Mouse (Mus musculus) forebrain, postnatal 0 days (tissue): Measurements from ENCODE around the gene Sstr3. TPM values are rescaled to one million over a fixed set of nuclear protein-coding genes. Genes with fewer than 3 reads are reported as not detected.

Experiments used
- ATAC-seq: fragments of 200-750 bp; cut with Nextera tagmentation; 2 replicates; pipeline ENCODE4 v1.8.0; 2017; ENCODE audit warnings: mild to moderate bottlenecking, moderate library complexity
- DNase-seq: peaks from one replicate; pipeline ENCODE4 v3.0.0-alpha.2; 2015
- H3K27ac ChIP-seq: fragments of 300-500 bp; sonication (generic); 2 replicates; pipeline ENCODE4 v1.5.1; 2014; ENCODE audit warnings: low read depth, mild to moderate bottlenecking, antibody characterized with exemption, low read length, moderate library complexity, mixed read lengths
- H3K27me3 ChIP-seq: fragments of 300-500 bp; sonication (generic); 2 replicates; pipeline ENCODE4 v1.6.1; 2014; ENCODE audit warnings: mild to moderate bottlenecking, low read length, mixed read lengths; ENCODE audit not compliant: insufficient read depth
- H3K36me3 ChIP-seq: fragments of 300-500 bp; sonication (generic); 2 replicates; pipeline ENCODE4 v1.6.1; 2014; ENCODE audit warnings: mild to moderate bottlenecking, moderate library complexity; ENCODE audit not compliant: insufficient read depth
- H3K4me1 ChIP-seq: fragments of 300-500 bp; sonication (generic); 2 replicates; pipeline ENCODE4 v1.6.1; 2014; ENCODE audit warnings: antibody characterized with exemption; ENCODE audit not compliant: insufficient read depth
- H3K4me2 ChIP-seq: fragments of 300-500 bp; sonication (generic); 2 replicates; pipeline ENCODE4 v1.6.1; 2014; ENCODE audit warnings: low read depth, mild to moderate bottlenecking, moderate library complexity
- H3K4me3 ChIP-seq: fragments of 300-500 bp; sonication (generic); 2 replicates; pipeline ENCODE4 v1.5.1; 2014; ENCODE audit warnings: low read depth, low read length, mixed read lengths
- H3K9ac ChIP-seq: fragments of 300-500 bp; sonication (generic); 2 replicates; pipeline ENCODE4 v1.6.1; 2014; ENCODE audit warnings: mild to moderate bottlenecking
- H3K9me3 ChIP-seq: fragments of 300-500 bp; sonication (generic); 2 replicates; pipeline ENCODE4 v1.6.1; 2016; ENCODE audit warnings: low read length
- CTCF ChIP-seq: sonication (generic); IDR thresholded peaks from 2 replicates; pipeline ENCODE4 v1.5.1; 2016; ENCODE audit warnings: antibody characterized with exemption, control low read depth, low read depth
- WGBS: fragments of 180-500 bp; shearing (Covaris S2); extraction: QIAGEN DNeasy Blood & Tissue Kit; methylation state at CpG from one replicate; pipeline ENCODE4 v1.1.7; 2014; 5-methylcytosine and 5-hydroxymethylcytosine counted together
- polyA plus RNA-seq: library from polyadenylated mRNA; unstranded; fragments of >200 nt; fragmentation: Nextera tagmentation; extraction: Ambion mirVana; gene quantifications from 2 replicates; pipeline ENCODE4 v1.2.1, GENCODE M21; 2015
- total RNA-seq: library from RNA; depleted of rRNA; stranded (reverse); fragments of >200 nt; gene quantifications from 2 replicates; pipeline ENCODE4 v1.2.3, GENCODE M21; 2014

The Sstr3 gene
- total and polyA plus RNA-seq, 2 experiments from 2014 or later: 0.71 to 2.8 TPM

DNA sequence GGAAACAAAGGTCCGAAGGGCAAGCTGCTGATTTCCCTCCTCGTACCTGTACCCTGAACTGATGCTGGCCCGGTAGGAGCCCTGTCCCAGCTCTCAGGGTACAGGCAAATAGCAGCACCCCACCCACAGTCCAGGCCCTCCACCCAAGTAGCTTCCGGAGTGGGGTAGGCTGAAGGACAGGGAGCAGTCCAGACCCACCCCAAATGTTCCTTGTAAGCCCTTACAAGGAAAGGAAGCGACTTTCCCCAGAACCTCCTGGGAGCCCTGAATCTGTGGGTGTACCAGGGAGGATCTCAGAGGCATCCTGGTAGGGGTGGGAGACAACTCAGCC is 27.8 kb upstream of the Sstr3 start:
- WGBS: 91% methylated on average over 5 of the region's 5 CpGs
- ATAC-seq: no peak
- Histone ChIP-seq H3K4me2 (no peak overlapping the region), H3K9me3 (no peaks in the 10 kb centered on the region), H3K27me3 (no peaks in the 10 kb centered on the region), H3K4me1 (no peaks in the 10 kb centered on the region), H3K36me3 (no peaks in the 10 kb centered on the region), H3K4me3 (no peak overlapping the region), H3K27ac (no peak overlapping the region), H3K9ac (no peak overlapping the region)
- no peak for TF ChIP-seq CTCF
- DNase-seq: no peak

DNA sequence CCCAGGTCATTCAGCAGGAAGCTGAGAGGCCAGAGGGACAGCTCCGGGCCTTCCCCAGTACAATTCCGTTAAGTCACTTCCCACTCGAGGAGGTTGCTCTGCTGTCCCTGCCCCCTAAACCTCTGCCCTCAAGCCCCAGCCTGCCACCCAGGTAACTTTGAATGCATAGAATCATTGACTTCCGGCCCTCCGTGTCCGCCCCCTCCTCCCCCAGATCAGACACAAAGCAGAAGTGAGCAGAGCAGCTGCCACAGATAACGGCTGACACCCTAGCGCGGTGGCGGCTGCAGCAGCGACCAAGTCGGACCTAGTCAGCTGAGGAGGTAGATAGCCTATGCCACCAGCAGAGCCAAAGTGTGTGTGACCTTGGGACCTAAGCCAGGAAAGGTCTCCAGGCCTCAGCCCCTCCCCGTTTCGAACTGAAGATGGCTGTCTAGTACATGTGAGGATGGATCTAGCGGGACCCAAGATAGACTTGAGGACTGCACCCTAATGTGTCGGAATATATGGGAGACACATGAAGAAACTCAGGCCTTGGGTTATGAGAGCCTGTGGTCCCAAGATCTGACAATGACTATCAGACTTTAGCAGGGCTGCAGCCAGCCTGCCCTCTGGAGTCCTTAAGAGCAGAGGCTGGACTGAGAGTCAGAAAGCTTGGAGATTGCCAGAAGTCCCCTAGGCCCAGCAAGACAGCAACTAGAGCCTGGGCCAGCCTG is 27.2 kb upstream of the Sstr3 start:
- no peaks in the 10 kb centered on the region for H3K9me3 ChIP-seq
- H3K27ac ChIP-seq: no peak overlapping the region
- H3K4me1 ChIP-seq: no peaks in the 10 kb centered on the region
- no peak for DNase-seq
- H3K9ac ChIP-seq: no peak overlapping the region
- H3K4me2 ChIP-seq: no peak overlapping the region
- no peak for ATAC-seq
- no peaks in the 10 kb centered on the region for H3K27me3 ChIP-seq
- TF ChIP-seq CTCF: no peak
- H3K36me3 ChIP-seq: no peaks in the 10 kb centered on the region
- WGBS: 76% methylated on average over 16 of the region's 16 CpGs
- no peak overlapping the region for H3K4me3 ChIP-seq

DNA sequence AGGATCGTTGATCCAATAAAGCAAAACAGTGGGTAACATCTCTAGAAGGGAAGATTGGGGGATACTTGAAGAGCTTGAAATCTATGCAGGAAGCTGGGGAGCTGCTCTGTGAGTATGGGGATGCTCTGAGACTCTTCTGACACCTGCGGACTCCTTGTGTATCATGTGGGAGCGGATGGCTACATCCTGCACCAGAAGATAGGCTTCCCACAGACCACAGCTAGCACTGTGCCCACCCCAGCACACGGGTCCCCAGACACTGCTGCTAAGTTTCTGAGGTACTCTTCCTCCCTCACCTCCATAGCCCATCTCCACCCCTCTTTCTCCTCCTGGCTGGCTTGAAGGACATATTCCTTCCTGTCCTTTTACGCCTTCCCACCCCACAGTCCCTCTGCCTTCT is 25.7 kb upstream of the Sstr3 start:
- no peak overlapping the region for H3K4me2 ChIP-seq
- no peak overlapping the region for H3K4me3 ChIP-seq
- no peaks in the 10 kb centered on the region for H3K9me3 ChIP-seq
- no peaks in the 10 kb centered on the region for H3K27me3 ChIP-seq
- WGBS: 94% methylated on average over 5 of the region's 5 CpGs
- no peak for DNase-seq
- no peak for TF ChIP-seq CTCF
- no peaks in the 10 kb centered on the region for H3K4me1 ChIP-seq
- ATAC-seq: no peak
- H3K27ac ChIP-seq: no peak overlapping the region
- no peak overlapping the region for H3K9ac ChIP-seq
- H3K36me3 ChIP-seq: no peaks in the 10 kb centered on the region

DNA sequence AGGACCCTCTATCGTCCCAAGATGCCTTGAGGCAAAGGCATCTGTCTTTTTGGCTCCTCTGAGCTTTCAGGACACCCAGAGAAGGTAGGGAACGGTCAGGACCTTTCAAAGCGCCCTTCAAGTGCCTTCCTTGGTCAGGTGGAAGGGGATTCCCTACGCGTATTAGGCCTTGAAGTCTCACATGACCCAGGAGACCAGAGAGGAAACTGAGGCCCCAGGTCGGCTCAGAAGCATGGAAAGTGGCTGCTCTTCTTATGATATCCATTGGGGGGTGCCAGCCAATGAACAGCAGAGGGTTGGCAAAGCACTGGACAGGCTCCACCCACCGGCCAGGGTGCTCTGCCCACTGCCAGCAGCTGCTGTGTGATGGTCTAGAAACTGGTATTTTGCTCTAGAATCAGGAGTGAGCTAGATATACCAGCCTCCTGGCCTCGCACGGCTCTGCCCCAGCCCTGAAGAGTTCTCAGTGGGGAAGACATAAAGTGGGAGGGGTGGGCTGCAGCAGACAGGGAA is 23.2 kb upstream of the Sstr3 start:
- no peaks in the 10 kb centered on the region for H3K9me3 ChIP-seq
- H3K27me3 ChIP-seq: no peaks in the 10 kb centered on the region
- ATAC-seq: no peak
- H3K4me2 ChIP-seq: no peak overlapping the region
- no peak for TF ChIP-seq CTCF
- no peak overlapping the region for H3K4me3 ChIP-seq
- WGBS: 77% methylated on average over 9 of the region's 9 CpGs
- no peaks in the 10 kb centered on the region for H3K4me1 ChIP-seq
- no peak overlapping the region for H3K9ac ChIP-seq
- no peak overlapping the region for H3K27ac ChIP-seq
- H3K36me3 ChIP-seq: no peaks in the 10 kb centered on the region
- no peak for DNase-seq

DNA sequence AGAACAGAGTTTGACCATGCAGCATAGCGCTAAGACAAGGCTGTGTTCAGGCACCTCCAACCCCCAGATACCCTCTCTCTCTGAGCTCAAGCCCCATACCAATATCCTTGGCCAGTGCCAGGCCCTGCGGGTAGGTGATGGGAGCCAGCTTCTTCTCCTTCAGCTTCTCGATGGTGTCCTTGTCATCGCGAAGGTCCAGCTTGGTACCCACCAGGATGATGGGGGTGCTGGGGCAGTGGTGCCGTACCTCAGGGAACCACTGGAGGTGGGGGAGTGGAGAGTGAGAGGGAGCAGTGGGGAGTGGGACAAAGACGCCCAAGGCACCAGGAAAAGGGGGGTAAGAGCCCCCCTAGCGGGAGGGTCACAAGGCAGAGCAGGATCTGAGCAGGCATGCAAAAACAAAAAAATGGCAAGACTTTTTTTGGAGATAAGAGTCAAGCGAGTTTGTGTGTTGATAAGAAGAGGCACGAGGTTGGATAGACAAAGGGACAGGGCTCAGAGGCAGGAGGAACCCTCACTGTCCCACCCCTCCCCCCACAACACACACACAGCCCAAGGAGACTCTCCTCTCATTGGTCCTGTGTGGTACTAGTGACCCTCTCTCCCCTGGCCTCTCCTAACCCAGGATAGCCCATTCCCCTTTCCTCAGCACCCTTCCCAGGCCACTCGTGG is 20.4 kb upstream of the Sstr3 start:
- no peaks in the 10 kb centered on the region for H3K36me3 ChIP-seq
- no peak overlapping the region for H3K27ac ChIP-seq
- H3K4me2 ChIP-seq: no peak overlapping the region
- H3K4me1 ChIP-seq: no peaks in the 10 kb centered on the region
- no peak for TF ChIP-seq CTCF
- no peak for DNase-seq
- H3K9ac ChIP-seq: no peak overlapping the region
- ATAC-seq: no peak
- WGBS: 72% methylated on average over 11 of the region's 11 CpGs
- no peaks in the 10 kb centered on the region for H3K27me3 ChIP-seq
- H3K4me3 ChIP-seq: no peak overlapping the region
- H3K9me3 ChIP-seq: no peaks in the 10 kb centered on the region

DNA sequence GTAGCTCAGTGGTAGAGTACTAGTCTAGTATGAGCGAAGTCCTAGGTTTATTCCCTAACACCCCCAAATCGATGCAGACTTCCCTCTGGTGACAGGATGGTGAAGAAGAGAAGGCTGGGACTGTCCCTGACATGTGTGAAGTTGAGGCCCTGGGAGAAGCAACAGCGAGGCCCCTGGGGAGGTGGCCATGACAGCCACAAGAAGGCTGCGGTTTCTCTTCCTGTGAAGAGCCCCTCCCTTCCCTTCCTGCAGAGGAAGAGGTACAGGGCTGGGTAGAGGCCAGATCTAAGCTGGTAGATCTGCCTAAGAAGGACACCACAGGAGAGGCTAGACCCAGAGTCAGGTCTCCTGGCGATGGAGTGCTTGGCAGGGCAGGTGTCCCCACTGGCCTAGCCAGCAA is 19.5 kb upstream of the Sstr3 start:
- Histone ChIP-seq H3K9ac (no peak overlapping the region), H3K27me3 (no peaks in the 10 kb centered on the region), H3K4me2 (no peak overlapping the region), H3K4me3 (no peak overlapping the region), H3K9me3 (no peaks in the 10 kb centered on the region), H3K36me3 (no peaks in the 10 kb centered on the region), H3K27ac (no peak overlapping the region), H3K4me1 (no peaks in the 10 kb centered on the region)
- ATAC-seq: no peak
- no peak for DNase-seq
- 78% methylated on average over 5 of the region's 5 CpGs for WGBS
- TF ChIP-seq CTCF: no peak

DNA sequence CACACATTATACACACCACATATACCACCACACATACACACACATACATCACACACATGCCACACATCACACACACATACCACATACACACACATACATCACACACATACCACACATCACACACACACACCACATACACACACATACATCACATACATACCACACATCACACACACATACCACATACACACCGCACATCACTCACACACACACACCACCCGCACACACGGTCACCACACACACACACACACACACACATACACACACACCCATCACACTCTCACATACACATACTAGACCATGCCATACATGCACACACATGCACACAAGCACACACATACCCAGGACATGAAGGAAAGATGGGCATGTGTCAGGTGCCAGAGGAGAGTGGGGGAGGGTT is 18.9 kb upstream of the Sstr3 start:
- Histone ChIP-seq H3K4me2 (no peak overlapping the region), H3K4me1 (no peaks in the 10 kb centered on the region), H3K9ac (no peak overlapping the region), H3K9me3 (no peaks in the 10 kb centered on the region), H3K36me3 (no peaks in the 10 kb centered on the region), H3K4me3 (no peak overlapping the region), H3K27me3 (no peaks in the 10 kb centered on the region), H3K27ac (no peak overlapping the region)
- ATAC-seq (no peak), DNase-seq (no peak)
- no peak for TF ChIP-seq CTCF
- 97% methylated on average over 3 of the region's 3 CpGs for WGBS
